Mouse (Mus musculus) right cerebral cortex, postnatal 36 days (tissue): ENCODE measurements at regions not wholly inside any gene's neighbourhood (a gene's known extent, or its start where the extent isn't known, plus 50 kb on each side); places are given as distances from the start of the nearest gene placed in this dataset.

Experiments used
- DNase-seq, 2 experiments: peaks; one replicate each; pipeline ENCODE4 v3.0.0; 2022; ENCODE audit warnings: low spot score in 2 of 2, mixed read lengths in 1 of 2

GRCm38 (mm10) chr11:43091046-43091445 is 55.5 kb downstream of the Gm9972 start:
- no peak for DNase-seq

- DNase-seq, result peak; percentile 33 to 59
These were observed 56.8 kb downstream of the Gm9972 start for GRCm38 (mm10) chr11:43092126-43092920.

GRCm38 (mm10) chr11:43092980-43093379 is 56.7 kb upstream of the Atp10b start:
- no peak for DNase-seq

- DNase-seq, result peak in 1 of 2 experiments; percentile 47
These were observed 53.7 kb upstream of the Atp10b start for GRCm38 (mm10) chr11:43096003-43096402.

GRCm38 (mm10) chr11:43098795-43099425 is 50.8 kb upstream of the Atp10b start:
- peak in 1 of 2 experiments; percentile 22 for DNase-seq
